Mouse (Mus musculus) CD4-positive helper T cell, adult 2 months (primary cell): ENCODE measurements around the gene Ptcd3.
"Not testable (repeated sequence)": the region's sequence is repeated elsewhere in the genome, so short reads cannot be mapped to it uniquely, and the experiment has no call there.

Source experiments
- DNase-seq: peaks from one replicate; pipeline ENCODE4 v3.0.0-alpha.2; 2012; ENCODE audit warnings: low read depth, missing footprints, low spot score

Ptcd3 gene

DNA sequence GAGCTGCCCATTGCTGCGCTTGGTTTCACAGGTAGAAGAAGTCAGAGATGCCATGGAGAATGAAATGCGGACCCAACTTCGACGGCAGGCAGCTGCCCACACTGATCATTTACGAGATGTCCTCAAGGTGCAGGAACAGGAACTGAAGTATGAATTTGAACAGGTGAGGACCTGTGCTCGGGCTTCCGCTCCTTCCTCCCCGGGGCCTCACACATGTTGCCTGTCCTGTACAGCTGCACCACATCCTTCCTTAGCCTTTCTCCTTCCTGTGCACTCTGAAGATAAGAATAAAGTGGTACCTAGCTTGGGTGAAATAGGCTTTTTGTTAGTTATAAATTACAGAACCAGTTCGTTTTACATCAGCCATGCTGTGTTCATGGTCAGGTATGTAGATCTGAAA lies 37.2 kb downstream of the Ptcd3 start:
- peak; percentile 28 for DNase-seq

DNA sequence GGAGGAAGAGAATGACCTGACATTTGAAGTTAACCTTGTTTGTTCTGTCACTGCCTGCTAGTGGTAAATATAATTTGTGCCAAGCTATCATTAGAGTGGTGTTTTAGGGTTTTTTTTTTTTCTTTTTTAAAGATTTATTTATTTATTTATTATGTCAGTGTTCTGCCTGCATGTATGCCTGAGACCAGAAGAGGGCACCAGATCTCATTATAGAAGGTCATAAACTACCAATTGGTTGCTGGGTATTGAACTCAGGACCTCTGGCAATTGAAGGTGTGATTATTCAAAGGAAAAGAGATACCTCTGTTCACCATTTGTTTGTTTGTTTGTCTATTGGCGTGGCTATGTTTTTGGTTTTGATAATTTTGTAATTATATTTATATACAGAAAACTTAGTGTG lies 39.7 kb downstream of the Ptcd3 start:
- peak; percentile 49 for DNase-seq

DNA sequence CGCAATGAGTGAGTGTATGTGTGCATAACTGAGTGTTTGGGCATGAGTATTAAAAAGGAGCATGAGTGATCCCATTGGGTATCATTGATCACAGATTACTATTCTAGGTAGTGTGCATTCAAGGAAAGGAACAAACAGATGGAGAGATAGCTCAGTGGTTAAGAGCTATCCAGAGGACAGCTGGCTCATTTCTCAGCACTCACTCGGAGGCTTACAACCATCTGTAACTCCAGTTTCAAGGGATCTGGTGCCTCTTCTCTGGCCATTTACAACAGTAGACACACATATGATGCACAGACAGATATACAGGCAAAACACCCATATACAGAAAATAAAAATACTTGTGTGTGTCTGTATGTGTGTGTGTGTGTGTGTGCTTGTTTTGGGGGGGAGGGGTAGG lies 40.8 kb downstream of the Ptcd3 start:
- DNase-seq: no peak

DNA sequence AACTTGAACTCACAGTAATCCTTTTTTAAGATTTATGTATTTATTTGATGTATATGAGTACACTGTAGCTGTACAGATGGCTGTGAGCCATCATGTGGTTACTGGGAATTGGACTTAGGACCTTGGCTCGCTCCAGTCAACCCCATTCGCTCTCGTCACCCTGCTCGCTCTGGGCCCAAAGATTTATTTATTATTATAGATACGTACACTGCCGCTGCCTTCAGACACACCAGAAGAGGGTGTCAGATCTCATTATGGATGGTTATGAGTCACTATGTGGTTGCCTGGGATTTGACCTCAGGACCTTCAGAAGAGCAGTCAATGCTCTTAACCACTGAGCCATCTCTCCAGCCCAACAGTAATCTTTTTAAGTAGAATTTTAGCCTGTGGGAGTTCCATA lies 61.6 kb downstream of the Ptcd3 start:
- DNase-seq: not testable (repeated sequence)

DNA sequence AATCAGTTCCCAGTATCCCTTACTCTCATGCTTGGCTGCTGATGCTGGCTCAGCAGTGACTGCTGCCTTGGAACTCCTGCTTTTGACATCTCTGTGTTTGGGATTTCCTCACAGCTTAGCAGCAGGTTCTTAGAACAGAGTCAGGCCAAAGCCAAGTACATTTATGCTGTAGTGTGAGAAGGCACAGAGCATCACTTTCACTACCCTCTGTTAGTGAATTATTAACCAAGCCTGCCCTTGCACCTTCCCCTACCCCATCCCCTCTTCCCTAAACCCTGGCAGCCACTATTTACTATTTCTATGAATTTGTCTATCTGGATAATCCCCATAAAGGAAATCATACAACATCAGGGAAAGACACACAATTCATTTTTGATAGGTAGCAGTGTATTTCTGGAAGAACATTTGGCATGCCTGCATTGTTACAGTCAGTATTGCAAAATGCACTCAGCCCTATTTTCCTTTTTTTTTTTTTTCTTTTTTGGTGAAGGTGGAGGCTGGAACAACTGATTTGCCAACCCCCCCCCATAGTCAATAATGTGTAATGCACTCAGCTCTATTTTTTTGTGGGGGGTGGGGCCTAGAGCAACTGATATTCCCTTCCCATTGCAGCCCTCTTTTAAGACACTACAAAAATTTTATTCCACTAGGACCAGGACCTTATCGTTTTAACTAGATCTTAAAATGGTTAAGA lies 67.8 kb downstream of the Ptcd3 start:
- DNase-seq: no peak

DNA sequence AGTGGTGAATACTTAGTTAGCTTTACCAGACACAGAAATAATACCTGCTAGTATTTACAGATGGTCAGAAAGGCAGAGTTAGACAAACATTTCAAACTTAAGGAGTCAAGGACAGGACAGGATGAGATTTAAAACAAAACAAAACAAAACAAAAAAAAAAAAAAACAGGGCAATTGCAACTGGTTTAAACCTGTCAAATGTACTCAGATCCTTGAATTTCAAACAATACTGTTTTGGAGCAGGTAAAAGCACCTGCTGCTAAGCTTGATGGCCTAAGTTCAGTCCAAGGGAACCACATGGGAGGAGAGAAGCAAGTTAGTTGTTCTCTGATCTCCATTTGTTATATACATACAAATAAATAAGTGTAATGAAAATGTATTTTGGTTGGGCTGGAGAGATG lies 68.7 kb downstream of the Ptcd3 start:
- DNase-seq: no peak

DNA sequence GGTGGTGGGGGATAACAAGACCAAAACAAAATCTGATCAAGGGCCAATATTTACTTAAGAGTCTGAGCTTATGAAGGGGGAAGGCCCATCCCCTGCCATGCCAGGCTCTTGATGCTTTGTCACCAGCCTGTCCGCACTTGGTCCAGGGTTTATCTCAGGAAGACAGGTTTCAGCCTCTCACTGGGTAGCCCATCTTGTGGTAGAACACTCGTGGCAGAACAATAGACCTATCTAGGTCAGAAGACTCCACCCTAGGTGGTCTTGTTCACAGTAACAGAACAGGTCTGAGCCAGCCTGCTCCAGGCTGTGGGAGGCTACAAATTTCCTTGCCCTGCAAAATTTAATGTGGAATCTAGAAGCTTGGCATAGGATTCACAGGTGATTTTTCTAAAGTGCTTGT lies 71.7 kb downstream of the Ptcd3 start:
- no peak for DNase-seq

DNA sequence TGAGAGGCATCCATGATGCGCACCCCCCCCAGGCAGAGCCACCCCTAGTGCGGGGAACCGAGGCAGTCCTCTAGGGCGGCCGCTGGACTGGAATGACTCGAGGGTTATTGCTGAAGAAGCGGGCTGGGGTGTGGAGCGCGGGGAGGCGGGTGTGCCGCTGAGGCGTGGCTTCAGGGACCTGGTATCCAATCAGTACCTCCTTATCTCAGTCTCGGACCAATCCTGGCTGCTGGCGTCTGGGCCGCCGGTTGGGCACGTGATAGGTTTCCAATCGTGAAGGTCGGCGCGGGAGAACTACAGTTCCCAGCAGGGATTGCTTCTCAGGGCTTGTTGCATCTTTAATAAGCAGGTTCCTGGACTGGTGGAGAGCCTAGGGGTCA lies 77.0 kb downstream of the Ptcd3 start:
- DNase-seq: peak; percentile 97

DNA sequence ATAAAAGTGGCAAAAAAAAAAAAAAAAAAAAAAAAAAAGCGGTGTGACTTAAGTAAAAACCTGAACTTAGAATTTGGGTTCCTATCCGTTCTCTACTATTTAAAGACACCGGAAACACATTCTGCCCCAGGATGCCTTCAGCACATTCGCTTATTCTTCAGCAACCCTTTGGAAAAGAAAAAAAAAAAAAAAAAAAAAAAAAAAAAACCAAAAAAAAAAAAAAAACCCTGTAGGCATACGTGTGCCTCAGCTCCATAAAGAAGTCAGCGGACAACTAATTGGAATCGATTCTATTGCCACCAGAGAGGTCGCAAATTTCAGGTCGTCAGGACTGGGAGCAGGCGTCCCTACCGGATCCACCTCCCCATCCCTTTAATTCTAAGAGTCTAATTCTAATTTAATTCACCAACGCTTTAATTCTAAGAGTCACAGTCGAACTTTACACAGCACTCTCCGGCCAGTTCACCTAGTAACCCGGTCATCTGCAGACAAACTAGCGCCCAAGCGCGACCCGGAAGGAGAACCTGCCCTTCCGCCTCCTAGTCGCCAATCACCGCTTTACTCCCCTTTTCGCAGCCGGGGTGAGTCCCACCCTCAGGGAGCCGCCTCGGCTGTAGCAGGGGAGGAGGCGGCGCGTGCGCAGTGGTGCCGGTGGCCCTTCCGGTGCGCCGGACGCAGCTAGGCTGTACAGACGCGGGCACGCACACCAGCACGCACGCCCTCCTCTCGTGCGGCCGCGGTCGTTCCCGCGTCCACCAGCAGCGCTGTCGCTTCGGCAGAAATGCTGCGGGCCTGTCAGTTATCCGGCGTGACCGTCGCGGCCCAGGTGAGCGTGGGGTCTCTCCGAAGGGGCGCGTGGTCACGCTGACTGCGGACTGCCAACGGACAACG lies 77.6 kb downstream of the Ptcd3 start, which contains the start of gene Immt:
Immt (plus strand) TSS at position 642 of the 891 bp plus-strand sequence.
- peak; percentile 96 for DNase-seq
